Mouse (Mus musculus): ENCODE data around the gene Lamtor2.

DNA sequence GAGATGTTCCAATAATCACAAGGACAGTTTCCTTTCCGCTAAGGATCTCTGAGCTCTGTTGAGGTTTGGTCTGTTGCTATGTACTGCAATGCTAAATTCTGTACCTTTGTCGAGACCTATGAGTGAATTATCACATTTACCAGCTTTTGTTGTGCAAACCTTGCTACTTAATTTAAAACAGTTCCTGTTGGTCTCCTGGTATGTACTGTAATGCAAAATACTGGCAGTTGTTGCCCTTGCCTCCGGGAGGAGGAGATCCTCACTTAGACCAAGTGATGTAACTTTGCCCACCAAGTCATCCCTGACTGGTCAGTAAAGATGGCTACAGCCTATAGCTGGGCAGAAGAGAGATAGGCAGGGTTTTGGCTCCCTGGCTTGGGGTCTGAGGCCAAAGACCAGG, 22.7 kb upstream of the Lamtor2 start, which contains the start of gene Ssr2:
- TF ChIP-seq POLR2A (IDR thresholded peaks at IDR 0.05; ENCODE audit: borderline replicate concordance, extremely low read depth, insufficient read depth, insufficient read length, poor library complexity, severe bottlenecking) (no peak), CTCF (IDR thresholded peaks at IDR 0.05; ENCODE audit: borderline replicate concordance, extremely low read depth, insufficient read depth, insufficient read length) (no peak)
